Mouse (Mus musculus) right cerebral cortex, postnatal 4 days (tissue): Measurements from ENCODE around the gene Clec3b.

Experiments
- DNase-seq: peaks from one replicate; pipeline ENCODE4 v3.0.0-alpha.2; 2022

The Clec3b gene

DNA sequence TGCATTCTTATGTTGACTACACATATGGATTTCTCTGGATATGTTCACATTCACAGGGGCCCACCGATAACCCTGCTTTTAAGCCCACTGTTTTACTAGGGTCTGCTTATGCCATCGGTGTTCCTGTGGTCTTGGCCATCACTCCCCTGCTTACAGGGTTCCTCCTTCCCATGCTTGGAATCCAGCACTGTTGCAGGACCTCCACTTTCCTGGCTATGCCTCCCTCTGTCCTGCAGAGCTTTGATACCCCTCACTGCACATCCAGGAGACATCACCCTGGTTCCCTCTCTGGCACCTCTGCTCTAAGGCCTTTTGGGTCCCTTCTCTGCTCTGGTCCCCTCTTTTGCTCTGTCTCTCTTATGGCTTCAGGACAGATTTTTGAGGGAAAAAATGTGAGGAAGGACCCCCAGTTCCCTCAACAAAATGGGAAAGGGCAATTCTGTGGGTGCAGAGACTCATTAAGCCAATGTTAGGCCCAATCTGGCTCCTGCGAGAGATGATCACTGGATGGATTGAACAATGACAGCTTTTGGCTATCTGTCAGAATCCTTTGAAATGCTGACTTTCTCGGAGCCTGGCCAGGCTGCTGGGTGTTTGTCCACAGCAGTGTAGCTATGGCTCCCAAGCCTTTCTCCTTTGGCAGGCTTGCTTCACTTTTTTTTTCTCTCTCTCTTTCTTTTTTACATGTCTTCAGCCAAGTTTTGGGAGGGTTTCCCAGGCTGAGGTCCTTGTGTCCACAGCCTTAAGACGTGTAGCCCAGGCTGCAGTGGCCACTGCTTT lies at the start of gene Clec3b:
Clec3b (plus strand) TSS at position 706 of the 780 bp plus-strand sequence.
- DNase-seq = peak; percentile 27

DNA sequence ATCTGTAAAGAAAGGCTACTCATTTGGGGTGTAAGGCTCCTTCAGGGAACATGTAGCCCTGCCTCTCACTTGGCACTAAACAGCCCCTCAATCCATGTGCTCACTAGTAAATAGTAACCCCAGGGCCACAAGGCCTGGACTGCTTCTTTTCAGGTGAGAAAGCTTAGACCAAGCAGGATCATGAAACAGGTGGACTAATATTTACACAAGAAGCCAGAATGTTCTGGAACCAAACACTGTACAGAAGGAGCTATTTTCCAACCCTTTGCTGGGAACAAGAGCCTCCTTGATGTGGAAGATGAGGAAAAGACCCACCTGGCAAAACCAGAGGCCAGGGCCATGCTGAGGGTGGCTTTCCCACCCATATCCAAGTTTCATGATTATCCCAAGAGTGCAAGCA lies 47.3 kb upstream of the Clec3b start:
- no peak for DNase-seq

GRCm38 (mm10) chr9:123104362-123104761 lies 46.4 kb upstream of the Clec3b start:
- DNase-seq = no peak

- no peak for DNase-seq
Measured at GRCm38 (mm10) chr9:123107186-123107585, 43.6 kb upstream of the Clec3b start.

DNA sequence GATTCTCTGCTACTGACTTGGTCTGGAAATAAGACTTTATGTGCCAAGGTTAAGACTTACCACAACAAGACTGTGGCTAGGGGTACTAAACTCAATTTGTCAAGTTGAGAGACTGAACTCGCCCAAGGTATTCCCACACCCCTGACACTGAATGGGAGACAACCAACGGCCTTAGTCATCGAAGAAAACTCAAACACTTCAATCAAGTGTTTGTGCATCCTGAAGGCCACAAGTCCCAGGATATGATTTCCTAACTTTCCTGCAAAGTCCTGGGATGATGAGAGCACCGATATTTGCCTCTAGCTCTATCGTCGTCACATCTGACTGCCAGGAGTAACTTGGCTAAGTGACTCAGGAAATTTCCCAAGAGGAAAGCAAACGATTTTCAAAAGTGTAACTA lies 41.6 kb upstream of the Clec3b start:
- DNase-seq = no peak

DNA sequence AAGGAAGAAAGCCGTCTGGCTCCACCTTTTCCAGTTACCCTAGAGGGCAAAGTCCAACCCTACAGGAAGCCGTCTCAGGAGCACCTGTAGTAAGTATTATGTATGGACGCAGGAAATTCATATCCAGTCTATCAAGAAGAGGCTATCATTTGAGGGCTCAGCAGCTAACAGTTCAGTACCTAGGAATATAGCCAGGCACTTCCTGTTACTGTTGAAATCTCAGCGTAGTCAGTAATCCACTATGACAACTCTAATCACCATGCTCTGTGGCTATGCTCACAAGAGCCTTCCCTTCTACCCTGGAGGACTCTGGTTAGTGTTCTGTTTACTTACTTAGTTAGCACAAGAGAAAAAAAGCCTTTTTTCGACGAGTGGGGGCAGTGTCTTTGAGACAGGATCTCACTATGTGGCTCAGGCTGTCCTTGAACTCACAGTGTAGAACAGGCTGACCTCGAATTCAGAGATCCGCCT lies 39.0 kb upstream of the Clec3b start:
- DNase-seq = no peak

GRCm38 (mm10) chr9:123112805-123113521 lies 37.8 kb upstream of the Clec3b start, which contains the start of the genes Zdhhc3 and Exosc7:
Gene Zdhhc3, minus strand, starts transcription at chr9:123113205.
Gene Exosc7, plus strand, starts transcription at chr9:123113215.
- DNase-seq = peak; percentile 88

GRCm38 (mm10) chr9:123113931-123114330 lies 36.8 kb upstream of the Clec3b start:
- no peak for DNase-seq

DNA sequence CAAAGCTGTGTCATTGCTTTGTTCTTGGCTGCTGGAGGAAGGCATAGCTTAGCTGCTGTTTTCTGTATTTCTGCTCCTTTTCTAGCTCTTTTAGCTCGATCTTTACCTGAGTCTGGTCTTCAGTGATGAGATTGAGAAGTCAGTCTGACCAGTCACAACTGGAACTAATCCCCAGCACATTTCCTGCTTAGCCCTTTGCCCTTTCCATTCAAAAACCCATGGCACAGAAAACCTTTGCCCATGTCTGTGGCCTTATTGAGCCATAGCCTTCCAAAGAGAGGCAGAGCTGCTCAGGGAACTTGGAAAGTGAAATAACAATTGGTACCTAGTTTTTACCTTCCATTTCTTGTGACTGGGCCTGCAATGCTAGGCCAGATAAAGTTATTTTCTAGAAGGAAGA lies 35.2 kb upstream of the Clec3b start:
- no peak for DNase-seq

DNA sequence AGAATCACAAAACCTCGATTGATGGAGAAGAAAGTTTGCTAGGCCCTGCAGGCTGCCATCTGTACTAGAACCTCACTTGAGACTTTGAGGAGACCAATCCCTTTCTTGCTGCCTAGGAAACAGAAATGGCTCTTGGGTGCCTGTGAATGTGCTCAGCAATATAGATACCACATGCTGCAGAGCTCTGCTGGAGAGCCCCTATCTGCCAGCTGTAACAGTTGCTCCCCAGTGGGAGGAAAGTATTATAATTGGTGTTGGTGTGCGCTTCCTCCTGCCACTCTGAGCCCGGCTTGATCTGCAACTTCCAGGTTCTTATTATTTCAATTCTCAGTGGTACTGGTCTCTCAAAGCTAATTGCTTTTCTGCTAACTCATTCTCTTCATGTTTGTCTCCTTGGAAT lies 27.7 kb upstream of the Clec3b start:
- DNase-seq = no peak

GRCm38 (mm10) chr9:123123571-123124412 lies 27.0 kb upstream of the Clec3b start:
- no peak for DNase-seq

DNA sequence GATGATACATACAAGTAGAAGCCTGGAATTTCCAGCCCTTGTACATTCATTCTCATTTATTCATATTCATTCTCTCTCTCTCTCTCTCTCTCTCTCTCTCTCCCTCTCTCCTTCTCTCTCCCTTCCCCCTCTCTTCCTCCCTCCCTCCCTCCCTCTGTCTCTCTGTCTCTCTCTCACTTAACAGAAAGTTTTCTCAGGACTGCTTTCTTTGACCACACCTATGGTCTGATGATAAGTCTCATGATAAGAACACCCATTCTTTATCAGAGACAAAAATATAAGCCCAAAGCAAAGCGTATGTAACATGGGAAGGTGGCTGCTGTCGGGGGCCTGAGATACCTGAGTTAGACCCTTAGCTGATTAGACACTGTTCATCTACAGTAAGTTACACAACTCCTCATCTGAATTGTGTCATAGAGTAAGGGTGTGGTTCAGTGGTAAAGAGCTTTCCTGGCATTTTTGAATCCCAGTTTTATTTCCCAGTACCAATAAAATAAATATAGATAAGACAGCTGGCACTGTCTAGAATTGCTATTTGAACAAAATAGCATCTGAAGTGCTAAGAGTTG lies 26.2 kb upstream of the Clec3b start:
- no peak for DNase-seq

DNA sequence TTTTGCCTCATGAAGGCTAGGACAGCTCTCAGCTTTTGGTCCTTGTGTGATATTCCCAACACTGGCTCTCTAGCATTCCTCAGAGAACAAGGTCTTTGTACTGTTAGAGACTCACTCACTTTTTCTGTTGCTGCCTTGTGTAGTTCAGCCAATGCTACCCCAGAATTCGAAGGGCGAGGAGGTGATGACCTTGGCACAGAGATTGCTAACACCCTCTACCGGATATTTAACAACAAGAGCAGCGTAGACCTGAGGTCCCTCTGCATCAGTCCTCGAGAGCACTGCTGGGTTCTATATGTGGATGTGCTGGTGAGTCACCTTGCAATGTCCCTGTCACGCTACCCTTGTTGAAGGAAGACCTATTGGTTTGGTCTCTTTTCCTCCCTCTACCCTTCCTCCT lies 23.1 kb upstream of the Clec3b start:
- no peak for DNase-seq

GRCm38 (mm10) chr9:123132994-123133393 lies 17.8 kb upstream of the Clec3b start:
- DNase-seq = no peak

- no peak for DNase-seq
Measured at GRCm38 (mm10) chr9:123136953-123137682, 13.6 kb upstream of the Clec3b start.

DNA sequence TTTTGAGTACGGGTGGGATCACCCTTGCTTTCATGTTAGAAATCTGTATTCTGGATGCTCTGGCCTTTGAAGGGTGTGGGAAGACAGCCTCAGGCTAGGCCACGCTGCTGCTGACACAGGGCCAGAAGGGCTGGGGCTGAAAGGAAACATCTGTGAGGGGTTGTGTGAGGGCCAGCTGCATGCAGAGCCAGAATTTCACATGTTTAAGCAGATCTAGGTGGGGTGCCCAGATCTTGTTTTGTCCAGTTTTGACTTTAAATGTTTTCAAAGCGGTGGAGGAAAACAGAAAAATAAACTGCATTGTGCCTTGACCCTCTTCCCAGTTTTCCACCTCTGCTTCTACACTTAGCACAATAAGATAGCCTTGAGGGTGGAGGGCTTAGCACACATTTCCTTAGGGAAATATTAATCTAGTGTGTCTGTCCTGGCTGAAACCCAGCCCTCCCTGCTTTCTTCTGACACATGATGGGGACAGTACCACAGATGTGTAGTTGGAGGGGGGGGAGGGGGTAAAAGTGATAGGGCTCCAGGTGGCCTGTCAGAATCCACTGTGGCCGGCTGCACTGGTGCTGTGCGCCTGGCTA lies 11.8 kb upstream of the Clec3b start:
- DNase-seq = no peak

- DNase-seq = no peak
Measured at GRCm38 (mm10) chr9:123139887-123140614, 10.7 kb upstream of the Clec3b start.

DNA sequence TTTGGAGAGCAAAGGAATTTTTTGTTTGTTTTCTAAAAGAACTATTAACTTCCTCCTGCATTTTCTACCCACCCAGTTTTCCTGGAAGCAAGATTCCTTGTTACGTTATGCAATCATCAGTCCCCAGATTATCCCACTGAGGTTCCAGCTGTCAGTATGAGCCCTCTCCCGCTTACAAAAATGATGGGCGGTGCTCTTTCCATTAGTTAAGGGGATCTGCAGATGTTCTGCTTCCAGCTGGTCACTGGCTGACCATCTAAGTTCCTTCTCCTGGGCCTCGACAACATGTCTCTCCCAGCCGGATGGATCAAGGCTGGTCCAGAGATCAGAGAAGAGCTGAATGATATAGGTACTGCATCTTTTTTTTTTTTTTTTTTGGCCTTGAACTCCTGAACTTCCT lies 2.3 kb upstream of the Clec3b start:
- no peak for DNase-seq

- DNase-seq = no peak
Measured at GRCm38 (mm10) chr9:123151561-123151960, 815 bp downstream of the Clec3b start.

DNA sequence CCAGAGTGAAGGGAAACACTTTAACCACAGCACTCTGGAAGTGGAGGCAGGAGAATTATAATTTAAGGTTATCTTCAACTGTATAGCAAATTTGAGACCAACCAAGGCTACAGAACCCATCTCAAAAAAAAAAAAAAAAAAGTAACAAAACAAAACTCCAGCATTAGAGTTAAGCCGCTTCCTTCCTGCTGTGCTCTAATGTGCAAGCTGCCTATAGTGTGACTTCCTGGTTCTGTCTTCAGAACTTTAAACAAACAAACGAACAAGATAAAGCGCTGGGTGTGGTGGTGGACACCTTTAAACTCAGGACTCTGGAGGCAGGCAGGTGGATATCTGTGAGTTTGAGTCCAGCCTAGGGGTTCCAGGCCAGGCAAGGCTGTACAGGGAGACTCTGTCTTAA lies 1.3 kb downstream of the Clec3b start:
- no peak for DNase-seq

- DNase-seq = no peak
Measured at GRCm38 (mm10) chr9:123153121-123153520, 2.4 kb downstream of the Clec3b start.
